Mouse (Mus musculus): ENCODE measurements around the gene Cbr3. TPM values are rescaled to one million over a fixed set of nuclear protein-coding genes. Genes with fewer than 3 reads are reported as not detected.

The Cbr3 gene
- polyA plus RNA-seq, 1 experiment from 2014 or later: 208 TPM

DNA sequence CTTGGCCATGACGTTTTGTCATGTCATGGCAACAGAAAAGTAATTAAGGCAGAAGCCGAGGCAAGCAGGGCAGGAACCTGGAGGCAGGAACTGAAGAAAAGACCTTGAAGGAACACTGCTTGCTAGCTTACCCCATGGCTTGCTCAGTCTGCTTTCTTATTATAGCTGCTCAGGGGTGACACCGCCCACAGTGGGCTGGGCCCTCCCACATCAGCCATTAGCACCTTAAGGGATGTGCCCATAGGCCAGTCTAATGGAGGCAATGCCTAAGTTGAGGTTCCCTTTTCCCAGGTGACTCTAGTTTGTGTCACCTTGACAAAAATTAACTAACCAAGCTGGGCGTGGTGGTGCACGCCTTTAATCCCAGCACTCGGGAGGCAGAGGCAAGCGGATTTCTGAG is 24.1 kb downstream of the Cbr3 start:
- DNase-seq (ENCODE audit: low spot score): peak; percentile 35
- H3K4me3 ChIP-seq (ENCODE audit: low read depth, low read length): no peak overlapping the region
- TF ChIP-seq CTCF (IDR thresholded peaks at IDR 0.05; ENCODE audit: low read depth) (no peak), EP300 (optimal IDR thresholded peaks at IDR 0.05) (no peak)
- WGBS: 82% methylated on average over 7 of the region's 7 CpGs
- H3K36me3 ChIP-seq (ENCODE audit: control insufficient read depth, insufficient read depth, low read length): no peaks in the 10 kb centered on the region
- H3K27me3 ChIP-seq (ENCODE audit: control insufficient read depth, insufficient read depth, low read length): no peaks in the 10 kb centered on the region
- no peaks in the 10 kb centered on the region for H3K4me1 ChIP-seq (replicated peaks; ENCODE audit: control insufficient read depth, insufficient read depth)
- no peak overlapping the region for H3K27ac ChIP-seq (replicated peaks)
- no peak overlapping the region for H3K9ac ChIP-seq (ENCODE audit: low read length)
- no peaks in the 10 kb centered on the region for H3K9me3 ChIP-seq (ENCODE audit: control insufficient read depth, low read length)
- no peak for ATAC-seq (ENCODE audit: low FRiP score, low TSS enrichment)
- H3K4me2 ChIP-seq (replicated peaks; ENCODE audit: low read depth): no peak overlapping the region

DNA sequence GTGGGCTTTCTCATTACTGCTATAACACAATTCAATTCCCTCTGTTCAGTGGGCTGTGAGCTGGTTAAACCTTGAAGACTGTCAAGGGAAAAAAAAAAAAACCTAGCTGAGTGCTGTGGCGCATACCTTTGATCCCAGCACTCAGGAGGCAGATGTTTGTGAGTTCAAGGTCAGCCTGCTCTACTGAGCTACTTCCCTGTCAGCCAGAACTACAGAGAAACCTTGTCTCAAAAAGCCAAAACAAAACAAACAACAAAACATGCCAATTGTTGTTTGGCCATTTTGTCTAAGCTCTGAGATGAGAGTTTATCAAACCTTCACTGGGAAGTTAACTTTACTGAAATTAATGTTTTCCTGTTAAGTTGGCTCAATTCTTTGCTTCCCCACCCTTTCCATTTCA is 26.2 kb downstream of the Cbr3 start:
- ATAC-seq (ENCODE audit: low FRiP score, low TSS enrichment): no peak
- Histone ChIP-seq H3K4me2 (replicated peaks; ENCODE audit: low read depth) (no peak overlapping the region), H3K9ac (ENCODE audit: low read length) (no peak overlapping the region), H3K4me1 (replicated peaks; ENCODE audit: control insufficient read depth, insufficient read depth) (no peaks in the 10 kb centered on the region), H3K9me3 (ENCODE audit: control insufficient read depth, low read length) (no peaks in the 10 kb centered on the region), H3K36me3 (ENCODE audit: control insufficient read depth, insufficient read depth, low read length) (no peaks in the 10 kb centered on the region), H3K27ac (replicated peaks) (no peak overlapping the region), H3K27me3 (ENCODE audit: control insufficient read depth, insufficient read depth, low read length) (no peaks in the 10 kb centered on the region), H3K4me3 (ENCODE audit: low read depth, low read length) (no peak overlapping the region)
- TF ChIP-seq EP300 (optimal IDR thresholded peaks at IDR 0.05): no peak
- WGBS: 64% methylated on average over 1 of the region's 1 CpGs
- DNase-seq (ENCODE audit: low spot score): no peak

DNA sequence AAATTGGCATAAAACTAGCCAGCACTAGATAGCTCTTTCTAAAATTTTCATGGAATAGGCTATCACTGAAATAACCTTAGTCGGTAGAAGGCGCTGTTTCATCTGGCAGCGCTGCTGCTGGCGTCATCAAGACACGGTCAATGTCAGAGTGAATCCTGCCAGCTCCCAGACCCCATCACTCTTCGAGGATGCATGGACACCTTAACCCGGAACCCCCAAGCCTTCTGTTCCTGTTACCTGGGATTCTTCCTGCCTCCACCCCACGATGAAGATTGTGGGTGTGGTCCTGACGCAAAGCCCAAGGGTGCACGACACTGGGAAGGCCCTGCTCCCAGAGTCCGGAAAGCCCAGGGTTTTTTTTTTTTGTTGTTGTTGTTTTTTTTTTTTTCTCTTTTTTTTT is 27.9 kb downstream of the Cbr3 start:
- Histone ChIP-seq H3K4me2 (replicated peaks; ENCODE audit: low read depth) (peak overlapping the region; percentile 56), H3K4me3 (ENCODE audit: low read depth, low read length) (peak overlapping the region; percentile 88), H3K27ac (replicated peaks) (no peak overlapping the region), H3K36me3 (ENCODE audit: control insufficient read depth, insufficient read depth, low read length) (no peaks in the 10 kb centered on the region), H3K27me3 (ENCODE audit: control insufficient read depth, insufficient read depth, low read length) (no peaks in the 10 kb centered on the region), H3K9ac (ENCODE audit: low read length) (no peak overlapping the region), H3K4me1 (replicated peaks; ENCODE audit: control insufficient read depth, insufficient read depth) (no peaks in the 10 kb centered on the region), H3K9me3 (ENCODE audit: control insufficient read depth, low read length) (no peaks in the 10 kb centered on the region)
- ATAC-seq (ENCODE audit: low FRiP score, low TSS enrichment): peak; percentile 36
- peak; percentile 76 for DNase-seq (ENCODE audit: low spot score)
- WGBS: under 1% methylated on average over 11 of the region's 11 CpGs
- no peak for TF ChIP-seq EP300 (optimal IDR thresholded peaks at IDR 0.05)
- peak; percentile 88 for TF ChIP-seq CTCF (IDR thresholded peaks at IDR 0.05; ENCODE audit: low read depth)

DNA sequence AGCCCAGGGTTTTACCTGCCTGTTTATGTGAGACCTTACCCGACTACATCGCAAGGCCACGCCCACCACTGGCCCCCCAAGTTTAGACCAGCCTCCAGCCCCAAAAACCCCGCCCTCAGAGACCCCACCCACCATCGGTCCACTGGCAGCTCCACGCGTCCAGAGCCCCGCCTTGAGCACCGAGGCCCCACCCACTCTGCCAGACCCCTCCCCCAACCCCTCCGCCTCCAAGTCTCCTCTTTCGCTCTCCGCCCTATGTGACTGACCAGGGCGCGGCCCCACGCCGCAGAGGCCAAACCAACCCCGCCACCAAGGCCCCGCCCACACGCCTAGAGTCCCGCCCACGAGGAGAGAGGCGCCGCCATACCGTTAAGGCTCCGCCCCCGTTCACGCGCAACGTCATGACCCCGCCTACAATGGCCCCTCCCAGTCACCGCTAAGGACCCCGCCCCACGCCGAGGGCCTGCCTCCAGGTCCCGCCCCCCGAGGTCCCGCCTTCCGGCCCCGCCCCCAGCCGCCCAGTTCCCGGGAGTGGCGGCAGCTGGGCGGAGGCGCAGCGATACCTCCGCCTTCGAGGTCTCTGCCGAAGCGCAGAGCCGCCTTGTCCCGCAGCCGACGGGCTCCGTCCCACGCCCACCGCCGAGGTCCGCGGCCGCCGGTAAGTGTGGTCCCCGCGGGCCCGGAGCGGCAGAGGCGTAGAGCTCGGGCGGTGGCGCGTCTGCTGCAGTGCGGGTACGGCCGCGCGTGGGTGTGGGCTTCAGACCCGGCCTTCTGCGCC is 28.6 kb downstream of the Cbr3 start, which contains the start of gene Dop1b:
Gene Dop1b, plus strand, starts transcription at position 494 of the 778 bp plus-strand sequence.
- Histone ChIP-seq H3K27ac (replicated peaks) (peak within 1 kb of the TSS; percentile 88), H3K9ac (ENCODE audit: low read length) (peak within 1 kb of the TSS; percentile 87), H3K4me1 (replicated peaks; ENCODE audit: control insufficient read depth, insufficient read depth) (no peaks in the 10 kb centered on the region), H3K27me3 (ENCODE audit: control insufficient read depth, insufficient read depth, low read length) (no peaks in the 10 kb centered on the region), H3K9me3 (ENCODE audit: control insufficient read depth, low read length) (no peaks in the 10 kb centered on the region), H3K4me2 (replicated peaks; ENCODE audit: low read depth) (peak within 1 kb of the TSS; percentile 99), H3K36me3 (ENCODE audit: control insufficient read depth, insufficient read depth, low read length) (no peaks in the 10 kb centered on the region), H3K4me3 (ENCODE audit: low read depth, low read length) (peak within 1 kb of the TSS; percentile 88)
- TF ChIP-seq CTCF (IDR thresholded peaks at IDR 0.05; ENCODE audit: low read depth) (no peak), EP300 (optimal IDR thresholded peaks at IDR 0.05) (no peak)
- ATAC-seq (ENCODE audit: low FRiP score, low TSS enrichment) (peak; percentile 94), DNase-seq (ENCODE audit: low spot score) (peak; percentile 99)
- under 1% methylated on average over 61 of the region's 77 CpGs for WGBS

DNA sequence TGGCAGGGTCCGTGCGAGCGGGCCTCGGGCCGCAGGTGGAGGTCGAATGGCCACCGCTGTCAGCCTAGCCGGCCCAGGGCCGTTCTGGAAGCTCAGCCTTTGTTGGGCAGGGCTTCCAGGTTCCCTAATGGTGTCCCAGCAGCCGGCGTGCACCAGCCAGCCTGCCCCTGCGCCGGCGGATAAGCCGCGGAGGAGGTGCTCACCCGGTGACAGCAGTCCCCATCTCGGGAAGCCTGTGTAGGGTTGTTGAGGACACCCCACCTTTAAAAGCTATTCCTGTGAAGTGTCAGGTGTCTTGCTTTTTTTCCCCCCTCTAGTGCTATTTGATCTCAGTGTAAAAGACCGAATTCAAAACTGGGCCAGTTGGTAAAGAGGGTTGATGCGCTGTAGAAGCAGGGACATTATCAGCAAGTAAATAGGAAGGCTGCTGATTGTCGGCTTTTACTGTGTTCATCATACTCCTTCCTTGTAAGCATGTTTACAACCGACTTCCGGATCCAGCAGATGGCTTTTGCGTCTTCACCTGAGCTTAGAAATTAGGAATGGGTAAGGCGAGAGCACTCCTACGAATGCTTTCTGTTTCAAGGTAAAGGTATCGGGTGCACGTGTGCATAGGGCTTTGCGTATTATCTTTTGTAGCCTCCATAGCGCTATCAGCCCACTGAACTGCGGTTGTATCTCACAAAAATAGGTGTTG is 29.3 kb downstream of the Cbr3 start:
- no peak for TF ChIP-seq CTCF (IDR thresholded peaks at IDR 0.05; ENCODE audit: low read depth)
- Histone ChIP-seq H3K9ac (ENCODE audit: low read length) (peak overlapping the region; percentile 87), H3K9me3 (ENCODE audit: control insufficient read depth, low read length) (no peaks in the 10 kb centered on the region), H3K27ac (replicated peaks) (peak overlapping the region; percentile 88), H3K36me3 (ENCODE audit: control insufficient read depth, insufficient read depth, low read length) (no peaks in the 10 kb centered on the region), H3K27me3 (ENCODE audit: control insufficient read depth, insufficient read depth, low read length) (no peaks in the 10 kb centered on the region), H3K4me1 (replicated peaks; ENCODE audit: control insufficient read depth, insufficient read depth) (peaks cover under 1% of the 10 kb centered on the region; the same call in 1 of the 2 replicates), H3K4me2 (replicated peaks; ENCODE audit: low read depth) (peak overlapping the region; percentile 99), H3K4me3 (ENCODE audit: low read depth, low read length) (peak overlapping the region; percentile 88)
- no peak for ATAC-seq (ENCODE audit: low FRiP score, low TSS enrichment)
- WGBS: 10% methylated on average over 31 of the region's 31 CpGs
- no peak for DNase-seq (ENCODE audit: low spot score)

DNA sequence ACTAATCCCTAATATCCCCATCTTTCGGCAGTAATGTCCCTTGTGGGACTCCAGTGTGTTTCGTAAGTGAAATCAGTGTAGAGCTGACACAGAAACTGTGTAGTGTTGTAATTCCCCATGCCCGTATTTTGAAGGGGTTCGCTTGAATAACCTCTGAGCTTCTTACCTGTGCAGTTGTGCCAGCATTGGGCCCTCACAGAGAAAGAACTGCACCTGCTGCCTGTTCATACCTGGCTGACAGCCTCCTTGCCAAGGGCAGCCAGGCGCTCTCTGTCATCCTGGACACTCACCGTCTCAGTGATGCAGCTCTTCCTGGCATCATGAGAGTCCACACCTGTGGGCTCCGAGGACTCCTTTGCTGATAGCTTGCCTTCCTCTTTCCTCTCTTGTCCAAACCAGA is 30.0 kb downstream of the Cbr3 start:
- Histone ChIP-seq H3K4me2 (replicated peaks; ENCODE audit: low read depth) (peak overlapping the region; percentile 99), H3K9ac (ENCODE audit: low read length) (peak overlapping the region; percentile 23; the same call in 1 of the 2 replicates), H3K27me3 (ENCODE audit: control insufficient read depth, insufficient read depth, low read length) (no peaks in the 10 kb centered on the region), H3K36me3 (ENCODE audit: control insufficient read depth, insufficient read depth, low read length) (no peaks in the 10 kb centered on the region), H3K27ac (replicated peaks) (0 out of 2 replicates have a peak overlapping the region, but pooled peaks have one; percentile 24), H3K4me1 (replicated peaks; ENCODE audit: control insufficient read depth, insufficient read depth) (peaks cover 3% of the 10 kb centered on the region; the same call in 1 of the 2 replicates), H3K4me3 (ENCODE audit: low read depth, low read length) (peak overlapping the region; percentile 88), H3K9me3 (ENCODE audit: control insufficient read depth, low read length) (no peaks in the 10 kb centered on the region)
- ATAC-seq (ENCODE audit: low FRiP score, low TSS enrichment) (no peak), DNase-seq (ENCODE audit: low spot score) (no peak)
- WGBS: 71% methylated on average over 7 of the region's 7 CpGs
- TF ChIP-seq EP300 (optimal IDR thresholded peaks at IDR 0.05): no peak
- TF ChIP-seq CTCF (IDR thresholded peaks at IDR 0.05; ENCODE audit: low read depth): no peak

Measured in stomach, postnatal 0 days (tissue).